Mouse (Mus musculus): ENCODE results near the gene Samd5. TPM values are rescaled to one million over a fixed set of nuclear protein-coding genes. Genes with fewer than 3 reads are reported as not detected.

Samd5 gene
- polyA plus RNA-seq, 1 experiment from 2014 or later, result 6.2 TPM

DNA sequence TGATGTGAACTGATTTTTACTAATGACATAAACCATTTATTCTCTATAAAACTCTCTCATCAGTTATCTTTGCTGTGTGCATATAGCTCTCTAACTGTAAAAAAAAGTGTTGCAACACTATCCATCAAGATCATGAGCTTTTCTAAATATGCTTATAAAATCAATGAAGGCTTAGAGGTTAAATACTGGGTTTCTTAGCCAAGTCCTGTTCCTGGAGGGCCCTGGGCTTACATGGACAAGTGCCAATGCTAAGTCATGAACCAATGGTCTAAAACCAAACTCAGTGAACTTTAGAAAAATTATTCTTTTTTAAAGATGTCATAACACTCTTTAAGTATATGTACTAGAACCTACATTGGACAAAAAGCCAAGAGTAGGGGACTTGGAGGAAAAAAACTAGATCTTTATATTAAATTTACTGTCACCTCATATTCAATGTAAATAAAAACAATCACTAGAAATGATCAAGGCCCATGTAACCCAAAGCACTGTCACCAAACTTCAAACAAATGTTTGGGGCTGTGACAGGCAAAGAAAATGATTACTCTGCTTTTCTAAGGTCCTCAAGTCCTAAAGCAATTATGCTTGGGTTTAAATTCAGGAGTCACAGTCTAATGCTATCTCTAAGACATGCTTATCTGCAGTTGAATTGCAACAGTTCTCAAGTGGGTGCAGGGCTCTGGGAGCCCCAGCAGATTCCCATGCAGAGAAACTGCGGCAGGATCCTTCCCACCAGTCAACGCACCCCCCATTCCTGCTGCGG lies 52.9 kb downstream of the Samd5 start:
- DNase-seq (ENCODE audit: low spot score), result no peak
- no peak overlapping the region for H3K27ac ChIP-seq (ENCODE audit: low read length)
- no peak for TF ChIP-seq CTCF (IDR thresholded peaks at IDR 0.05)
- 53% methylated on average over 3 of the region's 3 CpGs for WGBS
- no peaks in the 10 kb centered on the region for H3K36me3 ChIP-seq (ENCODE audit: insufficient read depth, low read length)
- H3K4me1 ChIP-seq (ENCODE audit: insufficient read depth, low read depth, low read length), result no peaks in the 10 kb centered on the region
- H3K9me3 ChIP-seq (ENCODE audit: low read length), result no peaks in the 10 kb centered on the region
- H3K4me3 ChIP-seq (ENCODE audit: low read depth, low read length), result no peak overlapping the region
- H3K9ac ChIP-seq (replicated peaks; ENCODE audit: low read depth), result no peak overlapping the region
- no peak for ATAC-seq
- H3K27me3 ChIP-seq (replicated peaks; ENCODE audit: insufficient read depth, low read length), result no peaks in the 10 kb centered on the region
- H3K4me2 ChIP-seq (replicated peaks; ENCODE audit: low read depth, low read length), result no peak overlapping the region

DNA sequence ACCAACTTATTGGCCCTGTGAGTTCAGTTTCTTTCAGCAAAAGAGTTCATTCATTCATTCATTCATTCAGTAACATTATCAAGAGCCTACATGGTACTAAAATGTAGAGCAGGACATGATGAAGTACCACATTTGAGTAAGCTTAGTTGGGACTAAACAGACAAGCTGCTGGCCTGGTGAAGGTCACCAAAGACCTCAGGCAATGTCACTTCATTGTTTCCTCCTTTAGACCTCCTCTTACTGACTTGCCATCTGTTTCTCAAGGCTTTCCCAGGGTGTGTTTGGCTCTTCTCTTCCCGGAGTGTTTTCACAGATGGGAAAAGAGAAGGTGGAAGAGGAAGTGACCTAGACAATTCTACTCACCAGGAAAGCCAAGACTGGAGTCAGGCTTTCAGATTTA lies 54.0 kb downstream of the Samd5 start:
- DNase-seq (ENCODE audit: low spot score) (no peak), ATAC-seq (no peak)
- no peak overlapping the region for H3K4me3 ChIP-seq (ENCODE audit: low read depth, low read length)
- H3K4me2 ChIP-seq (replicated peaks; ENCODE audit: low read depth, low read length), result no peak overlapping the region
- H3K36me3 ChIP-seq (ENCODE audit: insufficient read depth, low read length), result no peaks in the 10 kb centered on the region
- 21% methylated on average over 1 of the region's 1 CpGs for WGBS
- H3K9me3 ChIP-seq (ENCODE audit: low read length), result no peaks in the 10 kb centered on the region
- no peak for TF ChIP-seq EP300 (IDR thresholded peaks at IDR 0.05)
- no peak for TF ChIP-seq CTCF (IDR thresholded peaks at IDR 0.05)
- no peaks in the 10 kb centered on the region for H3K4me1 ChIP-seq (ENCODE audit: insufficient read depth, low read depth, low read length)
- no peak overlapping the region for H3K9ac ChIP-seq (replicated peaks; ENCODE audit: low read depth)
- H3K27me3 ChIP-seq (replicated peaks; ENCODE audit: insufficient read depth, low read length), result no peaks in the 10 kb centered on the region
- H3K27ac ChIP-seq (ENCODE audit: low read length), result no peak overlapping the region

DNA sequence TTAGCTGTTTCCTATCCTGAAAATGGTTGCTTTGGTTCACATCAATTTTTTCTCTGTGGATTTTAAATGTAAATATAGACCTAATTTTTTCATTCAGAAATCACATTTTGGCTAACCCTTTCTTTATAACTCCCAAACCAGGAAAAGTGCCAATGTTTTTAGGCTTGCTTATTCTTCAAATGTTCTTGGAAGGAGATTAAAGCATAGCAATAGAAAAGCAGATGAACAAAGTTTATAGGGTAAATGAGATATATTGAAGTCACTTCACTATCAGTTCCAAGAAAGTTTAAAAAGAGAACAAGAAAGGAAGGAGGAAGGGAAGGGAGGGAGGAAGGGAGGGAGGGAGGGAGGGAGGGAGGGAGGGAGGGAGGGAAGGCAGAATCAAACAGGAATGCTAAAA lies 60.0 kb downstream of the Samd5 start:
- peak; percentile 36 for DNase-seq (ENCODE audit: low spot score)
- no peak overlapping the region for H3K4me3 ChIP-seq (ENCODE audit: low read depth, low read length)
- TF ChIP-seq CTCF (IDR thresholded peaks at IDR 0.05), result no peak
- TF ChIP-seq EP300 (IDR thresholded peaks at IDR 0.05), result no peak
- H3K27ac ChIP-seq (ENCODE audit: low read length), result no peak overlapping the region
- no peak for ATAC-seq
- no peaks in the 10 kb centered on the region for H3K36me3 ChIP-seq (ENCODE audit: insufficient read depth, low read length)
- H3K9me3 ChIP-seq (ENCODE audit: low read length), result no peaks in the 10 kb centered on the region
- H3K9ac ChIP-seq (replicated peaks; ENCODE audit: low read depth), result no peak overlapping the region
- H3K4me1 ChIP-seq (ENCODE audit: insufficient read depth, low read depth, low read length), result no peaks in the 10 kb centered on the region
- H3K27me3 ChIP-seq (replicated peaks; ENCODE audit: insufficient read depth, low read length), result no peaks in the 10 kb centered on the region
- H3K4me2 ChIP-seq (replicated peaks; ENCODE audit: low read depth, low read length), result no peak overlapping the region

DNA sequence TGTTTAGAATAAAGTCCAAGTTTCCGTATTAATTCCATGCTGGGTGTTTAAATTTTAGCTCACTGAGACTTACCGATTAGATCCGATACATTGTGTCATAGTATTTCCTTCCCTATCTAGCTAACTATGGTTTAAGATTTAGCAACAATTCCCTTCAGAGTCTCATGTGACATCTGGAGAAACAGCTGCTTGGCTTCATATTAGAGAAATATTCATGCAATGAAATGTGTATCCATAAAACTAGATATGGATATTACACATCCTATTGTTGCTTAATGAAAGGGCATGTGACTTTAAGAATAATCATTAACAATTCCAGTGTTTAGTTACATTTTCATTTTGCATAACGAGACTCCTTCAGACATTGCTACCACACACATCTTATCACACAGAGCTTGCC lies 66.2 kb downstream of the Samd5 start:
- Histone ChIP-seq H3K4me1 (ENCODE audit: insufficient read depth, low read depth, low read length) (no peaks in the 10 kb centered on the region), H3K27me3 (replicated peaks; ENCODE audit: insufficient read depth, low read length) (no peaks in the 10 kb centered on the region), H3K4me3 (ENCODE audit: low read depth, low read length) (no peak overlapping the region), H3K9ac (replicated peaks; ENCODE audit: low read depth) (no peak overlapping the region), H3K9me3 (ENCODE audit: low read length) (no peaks in the 10 kb centered on the region), H3K4me2 (replicated peaks; ENCODE audit: low read depth, low read length) (no peak overlapping the region), H3K36me3 (ENCODE audit: insufficient read depth, low read length) (no peaks in the 10 kb centered on the region), H3K27ac (ENCODE audit: low read length) (no peak overlapping the region)
- WGBS, result 67% methylated on average over 4 of the region's 4 CpGs
- TF ChIP-seq CTCF (IDR thresholded peaks at IDR 0.05), result no peak
- TF ChIP-seq EP300 (IDR thresholded peaks at IDR 0.05), result no peak
- DNase-seq (ENCODE audit: low spot score) (peak; percentile 68), ATAC-seq (peak; percentile 53; the same call in 1 of the 2 replicates)

DNA sequence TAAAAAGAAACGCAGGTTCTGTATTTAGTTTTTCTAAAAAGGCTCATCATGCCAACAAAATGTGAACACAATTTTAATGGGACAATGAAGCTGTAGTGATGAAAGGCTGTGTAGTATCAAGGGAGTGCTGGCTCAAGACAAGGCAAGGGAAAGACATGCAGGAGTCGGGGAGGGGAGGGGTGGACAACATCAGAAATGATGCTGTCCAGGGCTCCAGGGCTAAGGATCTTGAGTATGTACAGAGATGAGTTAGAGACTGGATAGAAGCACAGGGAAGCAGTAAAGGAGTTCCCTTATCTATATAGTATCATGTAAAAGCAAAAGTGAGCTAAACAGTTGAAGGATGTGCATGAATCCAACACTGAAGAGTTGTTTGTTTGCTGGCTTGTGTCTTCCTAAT lies 67.9 kb downstream of the Samd5 start:
- no peaks in the 10 kb centered on the region for H3K4me1 ChIP-seq (ENCODE audit: insufficient read depth, low read depth, low read length)
- WGBS, result 88% methylated on average over 2 of the region's 2 CpGs
- H3K36me3 ChIP-seq (ENCODE audit: insufficient read depth, low read length), result no peaks in the 10 kb centered on the region
- no peak for TF ChIP-seq EP300 (IDR thresholded peaks at IDR 0.05)
- TF ChIP-seq CTCF (IDR thresholded peaks at IDR 0.05), result no peak
- H3K27me3 ChIP-seq (replicated peaks; ENCODE audit: insufficient read depth, low read length), result no peaks in the 10 kb centered on the region
- ATAC-seq, result no peak
- H3K4me3 ChIP-seq (ENCODE audit: low read depth, low read length), result no peak overlapping the region
- H3K4me2 ChIP-seq (replicated peaks; ENCODE audit: low read depth, low read length), result no peak overlapping the region
- H3K9ac ChIP-seq (replicated peaks; ENCODE audit: low read depth), result no peak overlapping the region
- no peaks in the 10 kb centered on the region for H3K9me3 ChIP-seq (ENCODE audit: low read length)
- no peak for DNase-seq (ENCODE audit: low spot score)
- no peak overlapping the region for H3K27ac ChIP-seq (ENCODE audit: low read length)

DNA sequence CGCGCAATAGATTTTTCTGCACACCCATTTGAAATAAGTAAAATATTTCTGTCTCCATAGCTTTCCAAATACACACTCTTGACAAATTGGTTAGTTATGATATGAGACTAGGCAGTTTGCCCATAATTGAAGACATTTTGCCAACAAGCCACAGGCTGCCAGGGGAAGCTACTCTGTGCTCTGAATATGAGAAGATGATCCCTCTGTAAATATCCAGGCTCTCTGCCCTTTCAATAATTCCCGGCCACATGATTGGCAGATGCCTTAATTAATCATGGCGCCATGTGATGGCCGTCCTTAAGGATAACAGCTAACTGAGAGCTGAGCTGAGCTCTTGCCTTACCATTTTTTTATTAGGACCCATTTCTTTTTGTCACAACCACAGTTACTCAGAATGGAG lies 69.4 kb downstream of the Samd5 start:
- H3K4me1 ChIP-seq (ENCODE audit: insufficient read depth, low read depth, low read length), result no peaks in the 10 kb centered on the region
- no peak overlapping the region for H3K4me3 ChIP-seq (ENCODE audit: low read depth, low read length)
- H3K36me3 ChIP-seq (ENCODE audit: insufficient read depth, low read length), result no peaks in the 10 kb centered on the region
- TF ChIP-seq EP300 (IDR thresholded peaks at IDR 0.05) (no peak), CTCF (IDR thresholded peaks at IDR 0.05) (no peak)
- no peaks in the 10 kb centered on the region for H3K9me3 ChIP-seq (ENCODE audit: low read length)
- no peak overlapping the region for H3K27ac ChIP-seq (ENCODE audit: low read length)
- ATAC-seq (no peak), DNase-seq (ENCODE audit: low spot score) (no peak)
- no peak overlapping the region for H3K9ac ChIP-seq (replicated peaks; ENCODE audit: low read depth)
- H3K4me2 ChIP-seq (replicated peaks; ENCODE audit: low read depth, low read length), result no peak overlapping the region
- WGBS, result 68% methylated on average over 5 of the region's 5 CpGs
- no peaks in the 10 kb centered on the region for H3K27me3 ChIP-seq (replicated peaks; ENCODE audit: insufficient read depth, low read length)

Measured in lung, postnatal 0 days (tissue).